Mouse (Mus musculus) forebrain, embryonic 11.5 days (tissue): ENCODE results near the gene Ryk. TPM values are rescaled to one million over a fixed set of nuclear protein-coding genes. Genes with fewer than 3 reads are reported as not detected.
"Not testable (repeated sequence)": the region's sequence is repeated elsewhere in the genome, so short reads cannot be mapped to it uniquely, and the experiment has no call there.

ENCODE experiments used
- ATAC-seq: fragments of 200-750 bp; cut with Nextera tagmentation; replicated peaks from 2 replicates; pipeline ENCODE4 v1.8.0; 2017; ENCODE audit warnings: moderate TSS enrichment; ENCODE audit not compliant: low FRiP score
- DNase-seq: peaks from one replicate; pipeline ENCODE4 v3.0.0-alpha.2; 2017; ENCODE audit warnings: low spot score
- H3K27ac ChIP-seq: fragments of 300-500 bp; sonication (generic); 2 replicates; pipeline ENCODE4 v1.5.1; 2014; ENCODE audit warnings: low read depth, low read length
- H3K27me3 ChIP-seq: fragments of 300-500 bp; sonication (generic); 2 replicates; pipeline ENCODE4 v1.6.1; 2014; ENCODE audit warnings: mild to moderate bottlenecking, low read length, mixed read lengths; ENCODE audit not compliant: control insufficient read depth, insufficient read depth
- H3K36me3 ChIP-seq: fragments of 300-500 bp; sonication (generic); 2 replicates; pipeline ENCODE4 v1.6.1; 2014; ENCODE audit warnings: mild to moderate bottlenecking, low read length, moderate library complexity, mixed read lengths; ENCODE audit not compliant: control insufficient read depth, insufficient read depth
- H3K4me1 ChIP-seq: fragments of 300-500 bp; sonication (generic); replicated peaks from 2 replicates; pipeline ENCODE4 v1.6.1; 2014; ENCODE audit warnings: low read length, mixed read lengths; ENCODE audit not compliant: control insufficient read depth, insufficient read depth
- H3K4me2 ChIP-seq: fragments of 300-500 bp; sonication (generic); 2 replicates; pipeline ENCODE4 v1.6.1; 2014; ENCODE audit warnings: low read depth, mild to moderate bottlenecking, low read length, moderate library complexity, mixed read lengths; ENCODE audit not compliant: severe bottlenecking
- H3K4me3 ChIP-seq: fragments of 300-500 bp; sonication (generic); 2 replicates; pipeline ENCODE4 v1.5.1; 2014; ENCODE audit warnings: low read depth, low read length
- H3K9ac ChIP-seq: fragments of 300-500 bp; sonication (generic); 2 replicates; pipeline ENCODE4 v1.6.1; 2014; ENCODE audit warnings: low read length
- H3K9me3 ChIP-seq: fragments of 300-500 bp; sonication (generic); 2 replicates; pipeline ENCODE4 v1.6.1; 2016; ENCODE audit warnings: low read length, mixed read lengths; ENCODE audit not compliant: control insufficient read depth
- WGBS: fragments of 180-500 bp; shearing (Covaris S2); extraction: QIAGEN DNeasy Blood & Tissue Kit; methylation state at CpG from one replicate; pipeline ENCODE4 v1.1.7; 2014; 5-methylcytosine and 5-hydroxymethylcytosine counted together
- polyA plus RNA-seq: library from polyadenylated mRNA; unstranded; fragments of >200 nt; fragmentation: Nextera tagmentation; extraction: Ambion mirVana; gene quantifications from 2 replicates; pipeline ENCODE4 v1.2.1, GENCODE M21; 2014

Gene Ryk
- polyA plus RNA-seq, 1 experiment from 2014 or later = 26.3 TPM

GRCm38 (mm10) chr9:102899916-102900315 lies 65.2 kb downstream of the Ryk start:
- DNase-seq (no peak), ATAC-seq (no peak)
- WGBS = 91% methylated on average over 6 of the region's 6 CpGs
- no peaks in the 10 kb centered on the region for H3K27me3 ChIP-seq
- H3K9me3 ChIP-seq = no peaks in the 10 kb centered on the region
- H3K9ac ChIP-seq = no peak overlapping the region
- no peak overlapping the region for H3K4me2 ChIP-seq
- no peak overlapping the region for H3K4me3 ChIP-seq
- no peak overlapping the region for H3K27ac ChIP-seq
- no peaks in the 10 kb centered on the region for H3K4me1 ChIP-seq
- H3K36me3 ChIP-seq = no peaks in the 10 kb centered on the region

- DNase-seq (no peak), ATAC-seq (no peak)
- Histone ChIP-seq H3K9me3 (no peaks in the 10 kb centered on the region), H3K4me3 (no peak overlapping the region), H3K27ac (no peak overlapping the region), H3K4me2 (no peak overlapping the region), H3K36me3 (no peaks in the 10 kb centered on the region), H3K9ac (no peak overlapping the region), H3K27me3 (no peaks in the 10 kb centered on the region), H3K4me1 (no peaks in the 10 kb centered on the region)
- WGBS = 95% methylated on average over 7 of the region's 7 CpGs
Observed at GRCm38 (mm10) chr9:102902308-102902707, 67.6 kb downstream of the Ryk start.

- 93% methylated on average over 6 of the region's 6 CpGs for WGBS
- no peak for DNase-seq
Observed at GRCm38 (mm10) chr9:102904952-102905351, 70.2 kb downstream of the Ryk start.

GRCm38 (mm10) chr9:102906781-102907180 lies 72.1 kb downstream of the Ryk start:
- no peak overlapping the region for H3K9ac ChIP-seq
- WGBS = 89% methylated on average over 12 of the region's 12 CpGs
- peaks cover 9% of the 10 kb centered on the region; the same call in 1 of the 2 replicates for H3K36me3 ChIP-seq
- no peak overlapping the region for H3K27ac ChIP-seq
- H3K4me3 ChIP-seq = no peak overlapping the region
- no peak overlapping the region for H3K4me2 ChIP-seq
- ATAC-seq (no peak), DNase-seq (no peak)
- H3K27me3 ChIP-seq = no peaks in the 10 kb centered on the region
- H3K9me3 ChIP-seq = no peaks in the 10 kb centered on the region
- no peaks in the 10 kb centered on the region for H3K4me1 ChIP-seq

More at GRCm38 (mm10) chr9:102904952-102905351, 70.2 kb downstream of the Ryk start:
- Histone ChIP-seq H3K4me1 (no peaks in the 10 kb centered on the region), H3K4me3 (no peak overlapping the region), H3K27me3 (no peaks in the 10 kb centered on the region), H3K4me2 (no peak overlapping the region), H3K36me3 (peaks cover 4% of the 10 kb centered on the region; the same call in 1 of the 2 replicates), H3K9ac (no peak overlapping the region), H3K9me3 (no peaks in the 10 kb centered on the region), H3K27ac (no peak overlapping the region)
- no peak for ATAC-seq

DNA sequence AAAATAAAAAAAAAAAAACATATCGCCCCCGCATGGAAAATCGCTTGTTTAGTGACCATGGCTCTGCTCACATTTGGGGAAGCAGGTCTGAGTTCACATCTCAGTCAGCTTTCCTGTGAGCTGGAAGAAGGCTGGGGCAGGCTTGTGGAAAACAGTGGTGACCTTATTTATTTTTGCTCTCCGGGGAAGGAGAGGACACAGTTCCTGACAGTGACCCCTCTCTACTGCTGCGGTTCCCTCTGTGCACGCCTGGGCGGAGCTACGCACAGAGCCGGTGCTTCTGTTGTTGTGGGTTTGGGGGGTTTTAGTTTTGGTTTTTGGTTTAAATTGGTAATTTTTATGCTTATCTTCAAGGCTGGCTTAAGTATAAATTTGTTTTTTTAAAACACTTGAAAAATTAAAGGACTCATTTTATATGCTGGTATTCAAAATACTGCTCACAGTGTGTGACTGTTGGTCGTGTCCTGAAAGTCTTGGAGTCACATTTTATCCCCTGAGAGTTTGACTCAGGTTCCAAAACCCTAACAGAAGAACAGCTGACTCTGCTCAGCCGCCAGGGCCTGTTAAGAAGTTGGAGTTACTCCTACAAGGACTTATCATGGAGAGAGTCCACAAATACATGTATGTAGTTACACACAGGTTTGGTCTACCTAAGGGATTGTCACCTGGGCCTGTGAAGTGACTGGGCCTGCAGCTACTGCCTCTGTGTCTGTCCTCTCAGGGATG lies 73.0 kb downstream of the Ryk start:
- Histone ChIP-seq H3K36me3 (peaks cover 9% of the 10 kb centered on the region; the same call in 1 of the 2 replicates), H3K4me2 (no peak overlapping the region), H3K9ac (no peak overlapping the region), H3K27me3 (no peaks in the 10 kb centered on the region), H3K4me1 (no peaks in the 10 kb centered on the region), H3K4me3 (no peak overlapping the region), H3K9me3 (no peaks in the 10 kb centered on the region), H3K27ac (no peak overlapping the region)
- ATAC-seq (no peak), DNase-seq (no peak)
- 92% methylated on average over 11 of the region's 11 CpGs for WGBS

DNA sequence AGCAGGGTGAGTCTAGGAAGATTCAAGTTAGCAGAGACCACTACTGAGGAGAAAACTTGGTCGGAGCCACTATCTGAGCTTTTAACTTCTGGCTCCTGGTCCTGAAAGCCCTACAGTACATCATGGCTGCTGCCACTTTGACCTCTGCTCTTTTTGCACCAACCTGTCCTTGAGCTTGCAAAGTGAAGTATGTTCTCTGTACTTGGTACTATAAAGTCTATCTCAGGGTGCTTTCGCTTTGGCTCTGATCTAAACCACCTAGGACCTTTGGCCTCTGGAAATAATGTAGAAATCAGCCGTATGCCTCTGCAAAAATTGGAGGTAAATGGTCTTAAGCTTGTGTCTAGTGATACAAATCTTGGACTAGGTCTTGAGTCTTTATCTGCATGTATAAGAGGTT lies 76.8 kb downstream of the Ryk start:
- 97% methylated on average over 3 of the region's 3 CpGs for WGBS
- no peaks in the 10 kb centered on the region for H3K9me3 ChIP-seq
- H3K4me2 ChIP-seq = no peak overlapping the region
- no peak overlapping the region for H3K4me3 ChIP-seq
- H3K36me3 ChIP-seq = peaks cover 9% of the 10 kb centered on the region; the same call in 1 of the 2 replicates
- H3K9ac ChIP-seq = no peak overlapping the region
- ATAC-seq = no peak
- no peak overlapping the region for H3K27ac ChIP-seq
- no peak for DNase-seq
- H3K4me1 ChIP-seq = no peaks in the 10 kb centered on the region
- no peaks in the 10 kb centered on the region for H3K27me3 ChIP-seq

- no peak overlapping the region for H3K4me2 ChIP-seq
- no peak overlapping the region for H3K27ac ChIP-seq
- no peak overlapping the region for H3K9ac ChIP-seq
- peaks cover 9% of the 10 kb centered on the region; the same call in 1 of the 2 replicates for H3K36me3 ChIP-seq
- ATAC-seq (no peak), DNase-seq (no peak)
- no peak overlapping the region for H3K4me3 ChIP-seq
- H3K9me3 ChIP-seq = no peaks in the 10 kb centered on the region
- H3K27me3 ChIP-seq = no peaks in the 10 kb centered on the region
- 94% methylated on average over 10 of the region's 10 CpGs for WGBS
- H3K4me1 ChIP-seq = no peaks in the 10 kb centered on the region
Observed at GRCm38 (mm10) chr9:102912516-102913035, 77.9 kb downstream of the Ryk start.

- not testable (repeated sequence) for H3K9ac ChIP-seq, H3K27ac ChIP-seq, H3K27me3 ChIP-seq, H3K4me2 ChIP-seq, H3K4me1 ChIP-seq, H3K4me3 ChIP-seq, ATAC-seq, H3K36me3 ChIP-seq, H3K9me3 ChIP-seq, DNase-seq
- 95% methylated on average over 3 of the region's 3 CpGs for WGBS
Observed at GRCm38 (mm10) chr9:102913597-102913996, 78.9 kb downstream of the Ryk start.

DNA sequence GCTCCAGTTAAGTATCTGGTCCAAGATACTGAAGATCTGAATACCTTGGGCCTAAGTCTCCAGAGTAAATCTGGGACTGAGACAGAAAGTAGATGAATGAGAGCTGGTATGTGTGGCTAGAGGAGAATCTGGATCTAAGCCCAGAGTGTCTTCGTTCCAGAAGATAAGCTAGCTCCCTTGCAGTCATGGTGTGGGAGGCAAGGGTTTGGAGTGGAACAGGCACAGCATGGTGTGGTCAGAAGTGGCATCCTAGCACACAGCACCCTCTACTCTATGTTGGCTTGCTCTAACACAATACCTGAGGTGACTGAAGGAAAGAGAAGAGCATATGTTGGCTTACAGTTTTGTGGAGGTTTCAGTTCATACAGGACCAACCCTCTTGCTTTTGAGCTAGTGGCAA lies 79.9 kb downstream of the Ryk start:
- no peaks in the 10 kb centered on the region for H3K9me3 ChIP-seq
- H3K27ac ChIP-seq = no peak overlapping the region
- no peak overlapping the region for H3K9ac ChIP-seq
- no peaks in the 10 kb centered on the region for H3K27me3 ChIP-seq
- 94% methylated on average over 1 of the region's 1 CpGs for WGBS
- ATAC-seq = no peak
- no peaks in the 10 kb centered on the region for H3K4me1 ChIP-seq
- no peak overlapping the region for H3K4me3 ChIP-seq
- H3K4me2 ChIP-seq = no peak overlapping the region
- peaks cover 5% of the 10 kb centered on the region; the same call in 1 of the 2 replicates for H3K36me3 ChIP-seq
- no peak for DNase-seq
